Mouse (Mus musculus): ENCODE measurements at regions not wholly inside any gene's neighbourhood (a gene's known extent, or its start where the extent isn't known, plus 50 kb on each side); places are given as distances from the start of the nearest gene placed in this dataset.

GRCm38 (mm10) chr13:45218251-45218650 is 139.8 kb downstream of the Gm9817 start:
- DNase-seq: no peak

GRCm38 (mm10) chr13:45219671-45220070 is 141.2 kb downstream of the Gm9817 start:
- DNase-seq: no peak

GRCm38 (mm10) chr13:45230804-45231203 is 152.3 kb downstream of the Gm9817 start:
- no peak for DNase-seq

- DNase-seq: no peak
Observed at GRCm38 (mm10) chr13:45235236-45235635, 154.3 kb upstream of the Mylip start.

- DNase-seq: no peak
Observed at GRCm38 (mm10) chr13:45238258-45238657, 151.3 kb upstream of the Mylip start.

GRCm38 (mm10) chr13:45239153-45239552 is 150.4 kb upstream of the Mylip start:
- DNase-seq: no peak

- DNase-seq: no peak
Observed at GRCm38 (mm10) chr13:45240009-45240653, 149.4 kb upstream of the Mylip start.

- no peak for DNase-seq
Observed at GRCm38 (mm10) chr13:45242261-45242660, 147.3 kb upstream of the Mylip start.

- DNase-seq: no peak
Observed at GRCm38 (mm10) chr13:45242750-45243149, 146.8 kb upstream of the Mylip start.

GRCm38 (mm10) chr13:45245651-45246050 is 143.9 kb upstream of the Mylip start:
- DNase-seq: no peak

- no peak for DNase-seq
Observed at GRCm38 (mm10) chr13:45246341-45246740, 143.2 kb upstream of the Mylip start.

- no peak for DNase-seq
Observed at GRCm38 (mm10) chr13:45250028-45250427, 139.5 kb upstream of the Mylip start.

GRCm38 (mm10) chr13:45251068-45251467 is 138.5 kb upstream of the Mylip start:
- DNase-seq: no peak

GRCm38 (mm10) chr13:45252126-45252525 is 137.4 kb upstream of the Mylip start:
- DNase-seq: no peak

- DNase-seq: no peak
Observed at GRCm38 (mm10) chr13:45253221-45253620, 136.3 kb upstream of the Mylip start.

- no peak for DNase-seq
Observed at GRCm38 (mm10) chr13:45255277-45255676, 134.3 kb upstream of the Mylip start.

GRCm38 (mm10) chr13:45262011-45262410 is 127.5 kb upstream of the Mylip start:
- no peak for DNase-seq

GRCm38 (mm10) chr13:45266287-45267064 is 123.1 kb upstream of the Mylip start:
- DNase-seq: no peak

- no peak for DNase-seq
Observed at GRCm38 (mm10) chr13:45267446-45267845, 122.1 kb upstream of the Mylip start.

GRCm38 (mm10) chr13:45267906-45268305 is 121.6 kb upstream of the Mylip start:
- no peak for DNase-seq

GRCm38 (mm10) chr13:45274261-45274884 is 115.2 kb upstream of the Mylip start:
- DNase-seq: no peak

- DNase-seq: no peak
Observed at GRCm38 (mm10) chr13:45275391-45275790, 114.2 kb upstream of the Mylip start.

- no peak for DNase-seq
Observed at GRCm38 (mm10) chr13:45277842-45278416, 111.6 kb upstream of the Mylip start.

- no peak for DNase-seq
Observed at GRCm38 (mm10) chr13:45281106-45281505, 108.4 kb upstream of the Mylip start.
